Mouse (Mus musculus) large intestine, adult 2 months (tissue): ENCODE results near the gene Anks6. TPM values are rescaled to one million over a fixed set of nuclear protein-coding genes. Genes with fewer than 3 reads are reported as not detected.
A peak's percentile ranks its signal among the peaks of the same experiment; 100 is the strongest.
"Not testable (repeated sequence)": the region's sequence is repeated elsewhere in the genome, so short reads cannot be mapped to it uniquely, and the experiment has no call there.

Experiments
- DNase-seq: peaks from one replicate; pipeline ENCODE4 v3.0.0-alpha.2; 2012; ENCODE audit warnings: low read depth, low spot score
- WGBS: fragments of 180-500 bp; shearing (Covaris S2); methylation state at CpG from one replicate; pipeline ENCODE4 v1.1.7; 2018; 5-methylcytosine and 5-hydroxymethylcytosine counted together
- polyA plus RNA-seq: library from polyadenylated mRNA; depleted of rRNA; stranded (reverse); fragments of >200 nt; gene quantifications from 2 replicates; pipeline ENCODE4 v1.2.3, GENCODE M21; 2012; rRNA removed

Gene Anks6
- 2.3 and 3.0 TPM in 2 replicates for polyA plus RNA-seq

GRCm38 (mm10) chr4:47056791-47057509 lies at the start of gene Anks6:
TSS of gene Anks6 (minus strand) at chr4:47057427.
- DNase-seq: no peak
- WGBS: under 1% methylated on average over 86 of the region's 86 CpGs

GRCm38 (mm10) chr4:47103561-47103960 lies 46.3 kb upstream of the Anks6 start:
- DNase-seq: no peak
- WGBS: 90% methylated on average over 10 of the region's 10 CpGs

GRCm38 (mm10) chr4:47093647-47094046 lies 36.4 kb upstream of the Anks6 start:
- WGBS: 67% methylated on average over 6 of the region's 6 CpGs
- DNase-seq: no peak

GRCm38 (mm10) chr4:47093161-47093560 lies 35.9 kb upstream of the Anks6 start:
- WGBS: 60% methylated on average over 9 of the region's 9 CpGs

GRCm38 (mm10) chr4:47092387-47093021 lies 35.3 kb upstream of the Anks6 start:
- 4% methylated on average over 21 of the region's 21 CpGs for WGBS
- peak; percentile 43 for DNase-seq

More at GRCm38 (mm10) chr4:47093161-47093560, 35.9 kb upstream of the Anks6 start:
- no peak for DNase-seq

- no peak for DNase-seq
- WGBS: 2% methylated on average over 74 of the region's 74 CpGs
Measured at GRCm38 (mm10) chr4:47091493-47092386, 34.5 kb upstream of the Anks6 start, which contains the start of gene Galnt12. TSS of gene Galnt12 (plus strand) at chr4:47091909.

GRCm38 (mm10) chr4:47088671-47089070 lies 31.4 kb upstream of the Anks6 start:
- DNase-seq: no peak
- WGBS: 92% methylated on average over 7 of the region's 7 CpGs

GRCm38 (mm10) chr4:47083824-47084223 lies 26.6 kb upstream of the Anks6 start:
- no peak for DNase-seq
- 56% methylated on average over 7 of the region's 7 CpGs for WGBS

- no peak for DNase-seq
- 84% methylated on average over 4 of the region's 4 CpGs for WGBS
Measured at GRCm38 (mm10) chr4:47080647-47081010, 23.4 kb upstream of the Anks6 start.

GRCm38 (mm10) chr4:47079997-47080646 lies 22.9 kb upstream of the Anks6 start:
- DNase-seq: no peak
- WGBS: 85% methylated on average over 17 of the region's 17 CpGs

- no peak for DNase-seq
- 10% methylated on average over 2 of the region's 2 CpGs for WGBS
Measured at GRCm38 (mm10) chr4:47075054-47075453, 17.8 kb upstream of the Anks6 start.

- DNase-seq: no peak
- WGBS: 38% methylated on average over 1 of the region's 1 CpGs
Measured at GRCm38 (mm10) chr4:47060900-47061299, 3.7 kb upstream of the Anks6 start.

- DNase-seq: no peak
Measured at GRCm38 (mm10) chr4:47057510-47058325, 491 bp upstream of the Anks6 start.

GRCm38 (mm10) chr4:47055570-47056080 lies 1.6 kb downstream of the Anks6 start:
- WGBS: 95% methylated on average over 6 of the region's 6 CpGs
- no peak for DNase-seq

More at GRCm38 (mm10) chr4:47057510-47058325, 491 bp upstream of the Anks6 start:
- WGBS: 11% methylated on average over 25 of the region's 25 CpGs

GRCm38 (mm10) chr4:47055170-47055569 lies 2.1 kb downstream of the Anks6 start:
- 96% methylated on average over 9 of the region's 9 CpGs for WGBS
- DNase-seq: not testable (repeated sequence)

GRCm38 (mm10) chr4:47051905-47052304 lies 5.3 kb downstream of the Anks6 start:
- 32% methylated on average over 9 of the region's 9 CpGs for WGBS
- no peak for DNase-seq

GRCm38 (mm10) chr4:47050642-47051381 lies 6.4 kb downstream of the Anks6 start:
- no peak for DNase-seq
- 53% methylated on average over 10 of the region's 10 CpGs for WGBS

- 0% methylated on average over 1 of the region's 1 CpGs for WGBS
- no peak for DNase-seq
Measured at GRCm38 (mm10) chr4:47050167-47050566, 7.1 kb downstream of the Anks6 start.
